Mouse (Mus musculus): Measurements from ENCODE around the gene Pbx1.

The Pbx1 gene

GRCm38 (mm10) chr1:168225595-168226127, 206.4 kb downstream of the Pbx1 start:
- no peak for DNase-seq (ENCODE audit: low spot score)

GRCm38 (mm10) chr1:168224218-168224617, 207.9 kb downstream of the Pbx1 start:
- no peak for DNase-seq (ENCODE audit: low spot score)

GRCm38 (mm10) chr1:168222794-168223193, 209.3 kb downstream of the Pbx1 start:
- DNase-seq (ENCODE audit: low spot score), result no peak

- no peak for DNase-seq (ENCODE audit: low spot score)
Measured at GRCm38 (mm10) chr1:168221071-168221521, 211.0 kb downstream of the Pbx1 start.

GRCm38 (mm10) chr1:168215896-168216747, 215.9 kb downstream of the Pbx1 start:
- DNase-seq (ENCODE audit: low spot score), result no peak

- DNase-seq (ENCODE audit: low spot score), result no peak
Measured at GRCm38 (mm10) chr1:168215468-168215867, 216.6 kb downstream of the Pbx1 start.

GRCm38 (mm10) chr1:168214040-168214443, 218.0 kb downstream of the Pbx1 start:
- DNase-seq (ENCODE audit: low spot score), result peak; percentile 76

- DNase-seq (ENCODE audit: low spot score), result no peak
Measured at GRCm38 (mm10) chr1:168213595-168213994, 218.5 kb downstream of the Pbx1 start.

GRCm38 (mm10) chr1:168210401-168210800, 221.7 kb downstream of the Pbx1 start:
- DNase-seq (ENCODE audit: low spot score), result no peak

GRCm38 (mm10) chr1:168200570-168201156, 231.4 kb downstream of the Pbx1 start:
- no peak for DNase-seq (ENCODE audit: low spot score)

GRCm38 (mm10) chr1:168198276-168198675, 233.8 kb downstream of the Pbx1 start:
- DNase-seq (ENCODE audit: low spot score), result no peak

GRCm38 (mm10) chr1:168197908-168198258, 234.2 kb downstream of the Pbx1 start:
- DNase-seq (ENCODE audit: low spot score), result no peak

GRCm38 (mm10) chr1:168197195-168197907, 234.7 kb downstream of the Pbx1 start:
- no peak for DNase-seq (ENCODE audit: low spot score)

- DNase-seq (ENCODE audit: low spot score), result no peak
Measured at GRCm38 (mm10) chr1:168193364-168193763, 238.7 kb downstream of the Pbx1 start.

- no peak for DNase-seq (ENCODE audit: low spot score)
Measured at GRCm38 (mm10) chr1:168182816-168183215, 249.3 kb downstream of the Pbx1 start.

GRCm38 (mm10) chr1:168180622-168181441, 251.2 kb downstream of the Pbx1 start:
- no peak for DNase-seq (ENCODE audit: low spot score)

GRCm38 (mm10) chr1:168179691-168180090, 252.4 kb downstream of the Pbx1 start:
- DNase-seq (ENCODE audit: low spot score), result no peak

- DNase-seq (ENCODE audit: low spot score), result no peak
Measured at GRCm38 (mm10) chr1:168178611-168179010, 253.5 kb downstream of the Pbx1 start.

- no peak for DNase-seq (ENCODE audit: low spot score)
Measured at GRCm38 (mm10) chr1:168175586-168175985, 256.5 kb downstream of the Pbx1 start.

- DNase-seq (ENCODE audit: low spot score), result no peak
Measured at GRCm38 (mm10) chr1:168169791-168170190, 262.3 kb downstream of the Pbx1 start.

GRCm38 (mm10) chr1:168169052-168169779, 262.9 kb downstream of the Pbx1 start:
- peak; percentile 22 for DNase-seq (ENCODE audit: low spot score)
